Mouse (Mus musculus) embryonic facial prominence, embryonic 12.5 days (tissue): ENCODE measurements around the gene Sf3a3. TPM values are rescaled to one million over a fixed set of nuclear protein-coding genes. Genes with fewer than 3 reads are reported as not detected.
"Not testable (repeated sequence)": the region's sequence is repeated elsewhere in the genome, so short reads cannot be mapped to it uniquely, and the experiment has no call there.

Experiments used
- ATAC-seq: fragments of 200-750 bp; cut with Nextera tagmentation; 2 replicates; pipeline ENCODE4 v1.8.0; 2017; ENCODE audit not compliant: insufficient number of reproducible peaks, insufficient read depth, low FRiP score, low TSS enrichment
- H3K27ac ChIP-seq: fragments of 300-500 bp; sonication (generic); 2 replicates; pipeline ENCODE4 v1.5.1; 2016; ENCODE audit warnings: mild to moderate bottlenecking
- H3K27me3 ChIP-seq: fragments of 300-500 bp; sonication (generic); 2 replicates; pipeline ENCODE4 v1.6.1; 2016; ENCODE audit warnings: mild to moderate bottlenecking, moderate library complexity
- H3K36me3 ChIP-seq: fragments of 300-500 bp; sonication (generic); 2 replicates; pipeline ENCODE4 v1.6.1; 2016; ENCODE audit warnings: mild to moderate bottlenecking
- H3K4me1 ChIP-seq: fragments of 300-500 bp; sonication (generic); 2 replicates; pipeline ENCODE4 v1.6.1; 2016
- H3K4me2 ChIP-seq: fragments of 300-500 bp; sonication (generic); replicated peaks from 2 replicates; pipeline ENCODE4 v1.6.1; 2016; ENCODE audit warnings: mild to moderate bottlenecking, moderate library complexity
- H3K4me3 ChIP-seq: fragments of 300-500 bp; sonication (generic); 2 replicates; pipeline ENCODE4 v1.5.1; 2016; ENCODE audit warnings: mild to moderate bottlenecking
- H3K9ac ChIP-seq: fragments of 300-500 bp; sonication (generic); 2 replicates; pipeline ENCODE4 v1.6.1; 2016; ENCODE audit warnings: mild to moderate bottlenecking, moderate library complexity
- H3K9me3 ChIP-seq: fragments of 300-500 bp; sonication (generic); 2 replicates; pipeline ENCODE4 v1.6.1; 2016; ENCODE audit warnings: mild to moderate bottlenecking, moderate library complexity
- WGBS: fragments of 180-500 bp; shearing (Covaris S2); methylation state at CpG from one replicate; pipeline ENCODE4 v1.1.7; 2016; 5-methylcytosine and 5-hydroxymethylcytosine counted together
- polyA plus RNA-seq: library from polyadenylated mRNA; unstranded; fragments of >200 nt; fragmentation: Nextera tagmentation; extraction: Ambion mirVana; gene quantifications from 2 replicates; pipeline ENCODE4 v1.2.1, GENCODE M21; 2016

Sf3a3 gene
- polyA plus RNA-seq, 1 experiment from 2014 or later, result 210 TPM

DNA sequence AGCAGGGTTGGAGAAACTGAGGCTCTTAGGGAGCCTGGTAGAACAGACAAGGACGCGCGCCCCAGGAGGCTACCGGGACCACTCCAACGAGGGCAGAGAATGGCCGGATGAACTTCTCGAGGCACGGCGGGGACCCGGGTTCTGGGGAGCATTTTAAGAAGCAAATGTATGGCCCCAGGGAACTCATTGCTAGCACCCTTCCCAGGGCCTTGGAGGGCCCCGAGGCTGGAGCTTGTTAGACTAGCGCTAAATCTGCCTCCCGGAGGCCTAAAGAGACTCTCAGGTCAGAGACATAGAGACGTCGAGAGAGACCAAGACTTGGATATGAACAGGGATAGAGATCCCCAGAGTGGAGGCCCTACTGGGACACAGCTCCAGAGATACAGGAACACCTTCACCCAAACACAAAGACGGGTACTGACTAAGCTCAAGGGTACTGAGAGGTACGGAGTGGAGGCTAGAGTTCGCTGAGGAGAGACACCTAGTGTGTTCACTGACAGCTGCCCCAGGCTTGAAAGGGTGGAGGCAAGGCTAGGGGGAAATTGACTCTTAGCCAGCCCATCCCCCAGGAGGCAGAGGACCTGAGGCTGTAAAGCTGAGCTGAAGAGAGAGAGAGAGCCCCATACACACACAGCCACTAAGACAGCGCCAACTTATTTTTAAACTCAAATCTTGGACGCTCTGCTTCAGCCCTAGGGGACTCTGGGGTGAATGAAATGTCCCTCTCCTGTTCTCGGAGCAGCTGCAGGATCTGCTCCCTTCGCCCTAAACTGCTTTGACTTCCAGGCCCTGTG is 13.3 kb upstream of the Sf3a3 start:
- Histone ChIP-seq H3K9me3 (no peaks in the 10 kb centered on the region), H3K27ac (peak overlapping the region; percentile 97), H3K27me3 (no peaks in the 10 kb centered on the region), H3K4me1 (peaks cover 55% of the 10 kb centered on the region), H3K4me3 (peak overlapping the region; percentile 95), H3K4me2 (peak overlapping the region; percentile 80), H3K36me3 (peaks cover 12% of the 10 kb centered on the region), H3K9ac (peak overlapping the region; percentile 98)
- WGBS, result under 1% methylated on average over 22 of the region's 22 CpGs
- 0 out of 2 replicates have a peak, but pooled peaks have one; percentile 3 for ATAC-seq

DNA sequence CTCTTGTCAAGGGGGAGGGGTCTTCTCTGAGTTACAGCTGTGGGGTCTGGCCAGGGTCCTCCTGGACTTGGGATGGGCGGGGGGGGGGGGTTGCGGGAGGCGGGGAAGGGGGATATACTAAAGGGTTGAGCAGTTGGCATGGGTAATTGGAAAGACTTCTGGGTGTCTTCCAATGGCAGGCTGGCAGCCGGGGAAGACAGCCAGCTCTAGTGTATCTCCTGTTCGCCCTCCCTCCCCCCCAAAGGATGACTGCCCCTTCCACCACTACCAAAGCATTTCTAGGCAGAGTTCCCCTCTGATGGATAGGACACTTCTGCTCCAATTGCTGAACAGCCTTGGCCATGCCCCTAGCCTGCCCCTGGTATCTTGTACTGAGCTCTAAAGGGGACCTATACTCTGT is 12.7 kb upstream of the Sf3a3 start:
- no peak for ATAC-seq
- H3K36me3 ChIP-seq, result peaks cover 16% of the 10 kb centered on the region
- H3K4me1 ChIP-seq, result peaks cover 54% of the 10 kb centered on the region
- 28% methylated on average over 4 of the region's 5 CpGs for WGBS
- no peaks in the 10 kb centered on the region for H3K9me3 ChIP-seq
- peak overlapping the region; percentile 80 for H3K4me2 ChIP-seq
- peak overlapping the region; percentile 97 for H3K27ac ChIP-seq
- no peaks in the 10 kb centered on the region for H3K27me3 ChIP-seq
- H3K9ac ChIP-seq, result peak overlapping the region; percentile 98
- peak overlapping the region; percentile 95 for H3K4me3 ChIP-seq

DNA sequence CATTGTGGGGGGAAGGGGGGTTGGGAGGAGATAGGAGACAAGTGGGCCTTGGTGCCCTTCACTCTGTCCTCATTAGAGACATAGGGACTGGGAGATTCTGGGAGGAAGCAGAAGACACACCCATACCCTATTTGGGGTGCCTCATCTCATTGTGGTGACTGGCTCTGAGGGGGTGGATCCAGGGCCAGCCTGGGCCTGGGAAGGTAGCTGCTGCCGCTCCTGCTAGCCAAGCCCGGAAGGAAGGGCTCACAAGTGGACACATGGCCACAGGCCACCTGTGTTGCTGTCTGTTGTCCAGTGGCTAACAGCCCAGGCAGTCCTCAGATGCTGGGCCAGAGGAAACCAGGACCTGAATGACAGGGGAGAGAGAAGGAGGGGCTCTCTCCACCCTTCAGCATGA is 11.2 kb upstream of the Sf3a3 start:
- H3K9ac ChIP-seq, result peak overlapping the region; percentile 25; the same call in 1 of the 2 replicates
- peak overlapping the region; percentile 22 for H3K4me3 ChIP-seq
- peak overlapping the region; percentile 96 for H3K27ac ChIP-seq
- no peak for ATAC-seq
- H3K4me1 ChIP-seq, result peaks cover 65% of the 10 kb centered on the region
- peak overlapping the region; percentile 80 for H3K4me2 ChIP-seq
- WGBS, result 21% methylated on average over 2 of the region's 2 CpGs
- no peaks in the 10 kb centered on the region for H3K27me3 ChIP-seq
- H3K36me3 ChIP-seq, result peaks cover 26% of the 10 kb centered on the region
- no peaks in the 10 kb centered on the region for H3K9me3 ChIP-seq

DNA sequence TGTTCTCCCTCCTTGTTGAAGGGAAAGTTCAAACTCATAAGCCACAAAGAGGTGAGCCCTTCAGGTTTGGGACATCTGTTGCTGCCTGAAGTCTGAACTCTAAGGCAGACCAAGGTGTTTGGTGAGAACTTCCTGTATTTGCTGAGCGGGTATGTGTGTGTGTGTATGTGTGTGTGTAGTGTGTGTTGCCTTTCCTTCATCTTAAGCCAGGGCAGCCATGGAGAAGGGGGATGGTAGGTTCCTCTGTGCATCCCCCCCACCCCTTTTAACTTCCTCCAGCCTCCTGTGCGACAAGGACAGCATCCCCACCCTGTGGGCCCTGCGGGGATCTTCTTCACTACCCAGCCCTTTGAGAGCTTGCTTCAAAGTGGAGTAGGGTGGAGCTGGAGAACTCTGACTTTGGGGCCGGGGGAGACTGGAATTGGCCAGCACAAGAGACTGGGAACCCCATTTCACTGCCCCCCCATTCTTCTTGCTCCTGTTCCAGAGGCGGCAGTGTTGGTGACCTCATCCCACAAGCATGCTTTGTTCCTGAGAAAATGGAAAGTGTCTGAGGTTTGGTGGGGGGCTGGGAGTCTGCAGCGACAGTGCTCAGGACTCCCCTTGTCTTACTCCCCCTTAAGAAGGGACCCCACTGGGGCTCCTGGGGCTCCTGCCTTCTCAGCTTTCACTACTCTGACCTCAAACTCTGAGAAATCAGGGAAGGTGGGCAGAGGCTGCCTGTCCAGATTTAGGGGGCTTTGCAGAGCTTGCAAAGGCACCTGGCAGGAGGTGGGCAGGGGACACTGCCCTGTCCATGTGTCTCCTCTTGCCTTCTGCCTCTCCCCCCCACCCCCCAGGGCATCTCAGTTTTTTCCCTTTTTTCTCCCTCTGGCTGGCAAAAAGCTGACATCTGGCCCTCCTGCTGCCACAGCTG is 10.4 kb upstream of the Sf3a3 start:
- no peaks in the 10 kb centered on the region for H3K9me3 ChIP-seq
- peaks cover 69% of the 10 kb centered on the region for H3K4me1 ChIP-seq
- ATAC-seq, result no peak
- H3K27me3 ChIP-seq, result no peaks in the 10 kb centered on the region
- peak overlapping the region; percentile 22 for H3K4me3 ChIP-seq
- WGBS, result 3% methylated on average over 6 of the region's 6 CpGs
- H3K36me3 ChIP-seq, result peaks cover 26% of the 10 kb centered on the region
- H3K9ac ChIP-seq, result peak overlapping the region; percentile 40
- peak overlapping the region; percentile 80 for H3K4me2 ChIP-seq
- H3K27ac ChIP-seq, result peak overlapping the region; percentile 96

DNA sequence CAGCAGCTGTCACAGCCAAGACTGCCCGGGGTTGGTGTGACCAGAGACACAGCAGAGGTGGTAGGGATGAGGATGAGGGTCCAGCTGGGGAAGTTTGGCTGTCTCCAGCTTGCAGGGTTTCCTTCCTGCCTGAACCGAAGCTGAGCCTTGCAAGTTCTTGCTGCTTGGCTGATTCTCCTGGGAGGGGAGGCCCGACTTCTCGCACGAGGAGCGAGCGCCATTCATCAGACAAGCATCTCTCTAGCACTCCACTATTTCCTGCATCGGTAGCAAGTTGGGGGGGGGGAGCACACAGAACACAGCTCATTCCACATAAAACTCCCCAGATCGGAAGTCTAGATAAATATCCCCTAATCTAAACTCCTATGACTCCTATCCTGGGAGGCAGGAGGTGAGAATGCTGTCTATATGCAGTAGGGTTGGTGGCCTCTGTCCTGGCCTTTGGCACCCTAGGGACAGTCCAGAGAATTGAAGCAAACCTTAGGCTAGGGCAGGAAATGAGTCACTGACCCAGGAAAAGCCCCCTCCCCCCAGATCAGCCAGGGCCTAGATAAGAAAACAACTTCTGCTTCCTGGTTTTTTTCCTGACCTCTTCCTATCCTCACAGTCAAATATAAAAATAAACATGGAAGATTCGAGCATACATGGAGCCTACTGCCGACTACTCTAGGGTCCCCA is 9.6 kb upstream of the Sf3a3 start:
- Histone ChIP-seq H3K4me2 (peak overlapping the region; percentile 80), H3K4me1 (peaks cover 71% of the 10 kb centered on the region), H3K27me3 (no peaks in the 10 kb centered on the region), H3K9ac (peak overlapping the region; percentile 40), H3K36me3 (peaks cover 26% of the 10 kb centered on the region), H3K4me3 (peak overlapping the region; percentile 22), H3K9me3 (no peaks in the 10 kb centered on the region), H3K27ac (peak overlapping the region; percentile 96)
- ATAC-seq, result no peak
- 10% methylated on average over 11 of the region's 11 CpGs for whole genome bisulfite sequencing

DNA sequence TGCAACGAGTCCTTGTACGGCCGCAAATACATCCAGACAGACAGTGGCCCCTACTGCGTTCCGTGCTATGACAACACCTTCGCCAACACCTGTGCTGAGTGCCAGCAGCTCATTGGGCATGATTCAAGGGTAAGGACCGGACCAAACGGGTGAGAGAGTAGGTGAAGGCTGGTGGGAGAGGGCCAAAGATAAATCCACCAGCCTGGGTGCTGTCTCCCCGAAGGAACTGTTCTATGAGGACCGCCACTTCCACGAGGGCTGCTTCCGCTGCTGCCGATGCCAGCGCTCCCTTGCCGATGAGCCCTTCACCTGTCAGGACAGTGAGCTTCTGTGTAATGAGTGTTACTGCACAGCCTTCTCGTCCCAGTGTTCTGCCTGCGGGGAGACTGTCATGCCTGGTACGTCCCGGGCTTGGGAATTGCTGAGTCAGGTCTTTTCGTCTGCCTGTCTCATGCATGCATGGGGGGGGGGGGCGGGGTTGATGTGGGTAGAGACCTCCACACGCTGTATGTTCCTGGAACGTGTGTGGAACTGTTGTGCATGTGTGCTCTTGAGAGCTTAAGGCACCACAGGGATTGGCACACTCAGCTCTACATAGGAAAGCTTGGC is 8.8 kb upstream of the Sf3a3 start:
- H3K27ac ChIP-seq, result peak overlapping the region; percentile 96
- H3K4me2 ChIP-seq, result peak overlapping the region; percentile 80; the same call in 1 of the 2 replicates
- H3K9ac ChIP-seq, result no peak overlapping the region
- H3K4me3 ChIP-seq, result no peak overlapping the region
- no peaks in the 10 kb centered on the region for H3K9me3 ChIP-seq
- ATAC-seq, result no peak
- H3K4me1 ChIP-seq, result peaks cover 77% of the 10 kb centered on the region
- 84% methylated on average over 23 of the region's 23 CpGs for WGBS
- H3K36me3 ChIP-seq, result peaks cover 26% of the 10 kb centered on the region
- H3K27me3 ChIP-seq, result no peaks in the 10 kb centered on the region

DNA sequence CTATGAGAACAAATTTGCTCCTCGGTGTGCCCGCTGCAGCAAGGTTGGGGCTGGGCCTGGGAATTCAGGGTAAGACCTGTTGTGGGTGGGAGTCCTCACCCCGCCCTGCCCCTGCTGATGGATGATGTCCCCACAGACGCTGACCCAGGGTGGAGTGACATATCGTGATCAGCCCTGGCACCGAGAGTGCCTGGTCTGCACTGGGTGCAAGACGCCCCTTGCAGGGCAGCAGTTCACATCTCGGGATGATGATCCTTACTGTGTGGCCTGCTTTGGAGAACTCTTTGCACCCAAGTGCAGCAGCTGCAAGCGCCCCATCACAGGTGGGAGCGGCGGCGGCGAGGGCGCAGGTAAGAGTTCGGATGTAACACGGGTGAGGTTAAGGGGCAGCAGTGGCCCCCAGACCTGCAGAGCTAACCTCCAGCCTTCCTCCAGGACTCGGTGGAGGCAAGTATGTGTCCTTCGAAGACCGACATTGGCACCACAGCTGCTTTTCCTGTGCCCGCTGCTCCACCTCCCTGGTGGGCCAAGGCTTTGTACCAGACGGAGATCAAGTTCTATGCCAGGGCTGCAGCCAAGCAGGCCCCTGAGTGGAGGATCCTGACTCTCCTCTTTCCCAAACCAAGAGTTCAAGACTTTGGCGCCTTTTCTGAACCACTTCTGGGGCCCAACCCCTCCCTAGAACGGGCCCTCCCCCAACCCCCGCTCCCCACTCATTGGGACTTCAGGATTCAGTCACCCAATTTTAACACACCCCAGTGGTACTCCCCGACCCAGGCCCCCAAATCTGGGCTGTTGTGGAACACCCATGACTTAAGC is 7.0 kb upstream of the Sf3a3 start:
- Histone ChIP-seq H3K36me3 (peaks cover 26% of the 10 kb centered on the region), H3K4me1 (peaks cover 64% of the 10 kb centered on the region), H3K27ac (peak overlapping the region; percentile 98)
- H3K4me3 ChIP-seq, H3K27me3 ChIP-seq, H3K4me2 ChIP-seq, ATAC-seq, H3K9me3 ChIP-seq, H3K9ac ChIP-seq: not testable (repeated sequence)
- WGBS, result 88% methylated on average over 25 of the region's 25 CpGs

DNA sequence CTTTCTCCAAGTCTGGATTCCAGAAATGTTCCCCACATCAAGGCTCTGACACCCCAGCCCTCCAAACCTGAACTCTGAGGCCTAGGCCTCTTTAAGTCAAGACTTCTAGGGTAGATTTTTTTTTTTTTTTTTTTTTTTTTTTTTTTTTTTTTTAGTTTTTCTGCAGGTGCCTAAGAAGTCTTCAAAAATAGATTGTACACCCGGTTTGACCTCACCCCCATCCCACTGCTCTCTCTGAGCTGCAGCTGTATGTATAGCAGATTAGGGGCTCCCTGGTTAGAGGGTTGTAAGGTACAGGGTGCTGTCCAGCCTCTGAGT is 6.4 kb upstream of the Sf3a3 start:
- peak overlapping the region; percentile 52; the same call in 1 of the 2 replicates for H3K4me2 ChIP-seq
- H3K9ac ChIP-seq, H3K4me3 ChIP-seq, H3K27me3 ChIP-seq, H3K9me3 ChIP-seq: not testable (repeated sequence)
- peaks cover 26% of the 10 kb centered on the region for H3K36me3 ChIP-seq
- peak overlapping the region; percentile 98 for H3K27ac ChIP-seq
- ATAC-seq, result 0 out of 2 replicates have a peak, but pooled peaks have one; percentile 3
- 11% methylated on average over 1 of the region's 1 CpGs for WGBS
- H3K4me1 ChIP-seq, result peaks cover 59% of the 10 kb centered on the region

DNA sequence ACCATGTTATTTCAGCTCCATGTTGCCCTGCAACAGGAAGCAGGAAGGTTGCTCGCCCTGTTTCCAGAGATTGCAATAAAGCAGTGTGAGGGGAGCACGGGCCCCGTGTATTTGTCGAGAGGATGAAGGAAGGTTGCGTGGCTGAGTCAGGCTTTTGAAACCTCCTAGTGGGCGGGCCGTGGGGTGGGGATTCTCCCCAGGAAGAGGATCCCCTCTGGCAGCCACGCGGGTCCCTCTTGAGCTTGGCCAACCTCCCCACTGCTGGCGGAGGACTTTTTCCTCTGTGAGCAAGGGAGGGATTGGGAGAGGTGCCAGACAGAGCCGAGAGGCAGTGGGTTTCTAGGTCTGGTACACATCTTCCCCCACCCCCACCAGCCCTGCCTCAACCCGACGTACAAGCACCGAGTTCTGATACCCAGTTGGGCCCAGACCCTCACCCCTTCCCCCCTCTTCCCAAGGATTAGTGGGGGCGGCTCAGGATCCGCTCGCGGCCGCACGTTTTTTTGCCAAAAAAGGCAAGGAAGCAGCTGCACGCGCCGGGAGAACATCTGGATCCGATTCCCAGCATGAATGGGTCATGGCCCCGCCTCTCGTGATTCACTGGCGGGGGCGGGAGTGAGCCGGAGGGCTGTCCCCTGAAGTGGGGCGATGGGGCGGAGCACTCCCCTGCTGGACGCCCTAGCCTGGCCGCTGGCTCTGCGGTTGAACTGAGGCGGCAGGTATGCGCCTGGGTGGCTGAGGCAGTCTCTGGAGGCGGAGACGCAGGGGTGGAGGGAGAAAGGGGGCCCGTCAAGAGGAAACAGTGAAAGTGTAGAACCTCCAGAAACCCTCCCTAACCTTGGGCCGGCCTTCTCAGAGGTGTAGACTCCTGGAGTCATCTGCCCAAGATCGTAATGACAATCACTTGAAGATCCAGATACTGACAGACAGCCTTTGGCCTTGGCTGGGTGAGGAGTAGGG is 5.8 kb upstream of the Sf3a3 start:
- Histone ChIP-seq H3K4me2 (peak overlapping the region; percentile 52), H3K4me1 (peaks cover 52% of the 10 kb centered on the region), H3K27ac (peak overlapping the region; percentile 98), H3K9ac (no peak overlapping the region), H3K36me3 (peaks cover 26% of the 10 kb centered on the region), H3K4me3 (peak overlapping the region; percentile 11), H3K27me3 (no peaks in the 10 kb centered on the region), H3K9me3 (no peaks in the 10 kb centered on the region)
- ATAC-seq, result peak; percentile 86
- 1% methylated on average over 41 of the region's 41 CpGs for WGBS

DNA sequence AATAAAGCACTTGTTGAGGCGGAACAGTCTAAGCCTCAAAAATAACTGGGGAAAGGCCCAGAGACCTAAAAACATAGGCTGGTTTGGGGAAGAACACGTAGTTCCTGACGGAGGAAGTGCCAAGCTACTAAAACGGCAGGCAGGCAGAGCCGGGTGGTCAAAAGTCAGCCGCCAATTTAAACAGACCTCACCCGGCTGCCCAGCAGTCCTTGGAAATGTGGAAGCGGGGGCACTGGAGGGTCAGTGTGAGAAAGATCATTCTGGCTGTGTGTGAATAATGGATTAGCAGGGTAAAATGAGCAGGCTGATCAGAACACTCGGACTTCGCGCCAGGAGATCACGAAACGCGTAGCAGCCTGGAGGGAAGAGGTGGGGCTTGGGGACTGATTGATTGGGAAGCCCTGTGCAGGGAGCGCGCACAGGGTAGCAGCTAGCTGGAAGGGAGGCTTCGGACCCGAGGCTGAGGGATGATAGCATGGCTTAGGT is 4.6 kb upstream of the Sf3a3 start:
- peaks cover 40% of the 10 kb centered on the region for H3K4me1 ChIP-seq
- H3K27ac ChIP-seq, result peak overlapping the region; percentile 98
- peak overlapping the region; percentile 22 for H3K4me3 ChIP-seq
- H3K36me3 ChIP-seq, result peaks cover 26% of the 10 kb centered on the region
- no peak overlapping the region for H3K9ac ChIP-seq
- H3K4me2 ChIP-seq, result peak overlapping the region; percentile 52
- no peaks in the 10 kb centered on the region for H3K27me3 ChIP-seq
- whole genome bisulfite sequencing, result 4% methylated on average over 18 of the region's 18 CpGs
- no peaks in the 10 kb centered on the region for H3K9me3 ChIP-seq
- no peak for ATAC-seq
